Mouse (Mus musculus) cortical plate, adult 2 months (tissue): ENCODE measurements around the gene Scd4.

Source experiments
- CTCF ChIP-seq: fragments of 200-500 bp; IDR thresholded peaks from 2 replicates; pipeline ENCODE4 v1.5.1; 2011; ENCODE audit warnings: mild to moderate bottlenecking, control low read depth, low read length; ENCODE audit not compliant: insufficient read depth; ENCODE audit errors: extremely low read depth
- POLR2A ChIP-seq: fragments of 200-500 bp; IDR thresholded peaks from 2 replicates; pipeline ENCODE4 v1.6.1; 2011; ENCODE audit warnings: mild to moderate bottlenecking, low read length, control low read depth; ENCODE audit not compliant: insufficient read depth; ENCODE audit errors: extremely low read depth

DNA sequence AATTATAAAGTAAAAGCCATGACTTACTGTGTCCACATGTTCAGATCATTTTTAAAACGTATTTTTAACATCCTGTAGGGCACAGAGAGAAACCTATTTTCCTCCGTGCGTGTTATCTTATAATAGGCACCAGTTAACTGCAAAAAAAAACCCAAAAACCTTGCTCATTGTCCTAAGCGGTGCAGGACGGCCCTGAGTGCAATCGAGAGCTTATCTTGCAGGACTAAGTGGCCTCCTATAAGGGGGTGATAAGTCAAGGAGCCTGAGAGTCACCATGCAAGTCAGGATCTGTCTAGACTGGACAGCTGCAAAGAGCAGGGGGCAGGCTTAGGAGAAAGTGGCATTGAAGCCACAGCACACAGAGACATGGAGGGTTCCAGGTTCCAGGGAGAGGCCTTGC, 33.0 kb upstream of the Scd4 start:
- TF ChIP-seq CTCF (no peak), POLR2A (no peak)
